Mouse (Mus musculus): ENCODE results near the gene Kif3a.

- TF ChIP-seq CTCF (IDR thresholded peaks at IDR 0.05; ENCODE audit: insufficient read depth, low read depth, low read length) = no peak
- TF ChIP-seq POLR2A (IDR thresholded peaks at IDR 0.05; ENCODE audit: insufficient read depth, low read depth, low read length) = no peak
These were observed 18.3 kb downstream of the Kif3a start for GRCm38 (mm10) chr11:53585510-53585909.
